Mouse (Mus musculus) Patski (cell line): ENCODE data around the gene Hist1h2bl. TPM values are rescaled to one million over a fixed set of nuclear protein-coding genes. Genes with fewer than 3 reads are reported as not detected.
"Not testable (repeated sequence)": the region's sequence is repeated elsewhere in the genome, so short reads cannot be mapped to it uniquely, and the experiment has no call there.

Experiments used
- ATAC-seq: fragments of 100-300 bp; one replicate; pipeline ENCODE4 v1.8.0; 2021
- CTCF ChIA-PET: fragments of 350-600 bp; sonication (Branson Sonifier 250); formaldehyde crosslinking; loops from one replicate; lab custom pipeline; 2022; ENCODE audit warnings: inconsistent platforms; lab: Charles Lee
- POLR2A ChIA-PET: fragments of 350-600 bp; sonication (Branson Sonifier 250); formaldehyde crosslinking; loops from one replicate; lab custom pipeline; 2022; ENCODE audit warnings: antibody characterized with exemption, inconsistent platforms; lab: Charles Lee
- DNase-seq: peaks from one replicate; pipeline ENCODE4 v3.0.0-alpha.2; 2011; ENCODE audit warnings: low read depth, low spot score
- H3K27me3 ChIP-seq: fragments of 371-371 bp; one replicate; pipeline ENCODE4 v1.5.1; 2021
- CTCF ChIP-seq: fragments of 100-300 bp; IDR thresholded peaks from one replicate; pipeline ENCODE4 v1.5.1; 2021
- in situ Hi-C: fragments of 300-500 bp; cut with MboI; formaldehyde crosslinking; loops from 3 replicates; pipeline ENCODE4 v1.11.1; 2018; ENCODE audit warnings: low pct_unique_long_range_greater_than_20kb, mixed read lengths
- polyA plus RNA-seq: library from polyadenylated mRNA; unstranded; gene quantifications from one replicate; pipeline ENCODE4 v1.2.3, GENCODE M21; 2021

The Hist1h2bl gene
- polyA plus RNA-seq, 1 experiment from 2014 or later: 1.1 TPM

DNA sequence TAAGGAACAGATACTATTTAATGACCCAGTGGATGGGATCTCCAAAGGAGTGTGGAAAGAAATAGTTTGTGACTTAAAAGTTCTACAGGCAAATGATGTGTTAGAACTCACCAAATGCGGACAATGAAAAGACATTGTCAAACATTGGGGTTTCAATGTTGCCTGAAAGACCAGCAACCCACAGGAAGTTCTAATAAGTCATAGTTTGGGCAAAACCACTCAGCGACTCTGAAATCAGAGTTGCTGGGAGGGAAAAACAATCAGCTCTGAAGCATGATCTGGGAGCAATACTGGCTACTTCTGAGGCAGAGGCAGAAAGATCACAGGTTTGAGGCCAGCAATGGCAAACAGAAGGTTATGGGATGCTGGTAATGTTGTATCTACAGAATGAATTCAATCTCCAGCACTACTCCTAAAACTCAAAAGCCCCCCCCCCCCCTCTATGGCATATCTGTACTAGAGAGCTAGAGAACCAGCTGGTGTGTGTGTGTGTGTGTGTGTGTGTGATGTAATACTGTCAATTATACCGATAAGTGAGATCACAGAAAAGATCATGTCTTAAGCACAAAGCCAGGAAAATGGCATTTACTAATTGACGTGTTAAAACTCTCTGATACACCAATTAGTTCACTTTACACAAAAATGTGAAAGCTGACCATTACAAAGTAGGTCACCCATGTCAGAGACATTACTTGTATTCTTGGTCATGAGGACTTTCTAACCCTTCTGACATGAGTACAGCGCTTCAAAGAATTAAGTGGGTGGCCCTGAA is 33.6 kb upstream of the Hist1h2bl start:
- DNase-seq (no peak), ATAC-seq (no peak)
- in situ Hi-C loops: no loop called here
- ChIA-PET POLR2A (interaction anchor here (0.8 to 2.2 kb wide), 3 partner anchors 10 to 75 kb away, joined by 3 to 6 read pairs (median 5); partner anchors contain the start of gene Hist1h4j), CTCF (interaction anchor here (2.0 kb wide), 1 partner anchor 11 kb away, joined by 5 read pairs; no protein-coding TSS in a partner anchor)
- no peaks in the 10 kb centered on the region for H3K27me3 ChIP-seq
- no peak for TF ChIP-seq CTCF

DNA sequence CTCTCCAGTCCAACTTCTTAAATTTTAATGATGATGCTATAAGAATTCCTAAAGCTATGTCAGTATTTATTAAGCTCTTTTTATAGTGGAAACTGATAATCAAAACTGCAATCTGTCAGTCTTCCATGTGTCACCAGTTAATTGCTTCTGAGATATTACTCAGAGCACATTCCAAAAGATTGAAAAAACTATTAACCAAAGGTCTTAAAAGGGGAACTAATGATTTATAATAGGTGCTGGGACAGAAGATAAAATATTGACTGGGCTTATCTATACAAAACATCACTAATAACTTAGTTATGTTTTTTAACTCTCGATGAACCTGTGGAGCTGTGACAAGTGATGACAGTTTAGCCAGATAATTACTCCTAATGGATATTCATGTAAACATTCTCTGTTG is 29.1 kb upstream of the Hist1h2bl start:
- no peak for TF ChIP-seq CTCF
- POLR2A ChIA-PET: no interaction called here
- no peak for DNase-seq
- H3K27me3 ChIP-seq: no peaks in the 10 kb centered on the region
- in situ Hi-C loops: no loop called here
- ATAC-seq: no peak
- CTCF ChIA-PET: no interaction called here

DNA sequence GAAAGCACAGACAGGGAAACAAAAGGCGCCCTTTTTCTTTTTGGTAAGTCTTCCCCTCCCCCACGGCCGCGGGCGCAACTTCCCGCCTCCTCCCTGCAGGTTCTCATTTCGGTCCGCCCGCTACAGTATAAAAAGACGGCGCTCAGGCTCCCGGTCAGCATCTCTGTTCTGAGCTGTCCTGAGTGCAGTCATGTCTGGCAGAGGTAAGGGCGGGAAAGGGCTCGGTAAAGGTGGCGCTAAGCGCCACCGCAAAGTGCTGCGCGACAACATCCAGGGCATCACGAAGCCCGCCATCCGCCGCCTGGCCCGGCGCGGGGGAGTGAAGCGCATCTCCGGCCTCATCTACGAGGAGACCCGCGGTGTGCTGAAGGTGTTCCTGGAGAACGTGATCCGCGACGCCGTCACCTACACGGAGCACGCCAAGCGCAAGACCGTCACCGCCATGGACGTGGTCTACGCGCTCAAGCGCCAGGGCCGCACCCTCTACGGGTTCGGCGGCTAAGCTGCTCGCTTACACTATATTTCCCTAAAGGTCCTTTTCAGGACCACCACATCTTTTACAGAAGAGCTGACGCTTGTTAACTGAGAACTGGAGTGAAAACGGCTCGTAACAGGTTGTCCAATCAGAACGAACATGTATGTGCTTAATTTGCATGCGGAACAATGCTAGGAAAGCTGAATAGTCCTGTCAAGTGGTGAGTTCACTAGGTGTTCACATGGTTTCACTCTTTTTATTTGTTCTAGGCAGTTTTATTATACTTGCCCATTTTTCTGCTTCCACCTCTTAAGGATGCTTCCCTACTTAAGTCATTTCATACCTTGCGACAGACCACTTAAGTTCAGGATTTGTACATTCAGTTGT is 19.2 kb upstream of the Hist1h2bl start, which contains the start of gene Hist1h4j:
Gene Hist1h4j, plus strand, starts transcription at position 159 of the 862 bp plus-strand sequence.
- ATAC-seq: peak; percentile 67
- POLR2A ChIA-PET: interaction anchor here (0.7 to 1.7 kb wide), 2 partner anchors 14 to 15 kb away, joined by 3 to 5 read pairs; partner anchors contain the start of gene Hist1h4k
- DNase-seq, CTCF ChIA-PET, H3K27me3 ChIP-seq: not testable (repeated sequence)
- in situ Hi-C loops: loop anchor here (10.0 kb wide), 1 partner anchor 300 kb away; the partner anchor contains the start of genes Hist1h2ah and Hist1h2bk

- peak; percentile 63 for DNase-seq
- peak; percentile 70 for ATAC-seq
- TF ChIP-seq CTCF: peak; percentile 92
- in situ Hi-C loops: loop anchor here (10.0 kb wide), 1 partner anchor 301 kb away; the partner anchor contains the start of genes Hist1h2ah and Hist1h2bk
- ChIA-PET POLR2A (interaction anchor here (1.7 kb wide), 1 partner anchor 15 kb away, joined by 5 read pairs; no protein-coding TSS in a partner anchor), CTCF (interaction anchor here (0.7 to 1.3 kb wide), 4 partner anchors 10 to 16 kb away, joined by 3 to 4 read pairs (median 4); partner anchors contain the start of gene Hist1h2bm)
- no peaks in the 10 kb centered on the region for H3K27me3 ChIP-seq
These were observed 18.3 kb upstream of the Hist1h2bl start for GRCm38 (mm10) chr13:21734010-21734905.

DNA sequence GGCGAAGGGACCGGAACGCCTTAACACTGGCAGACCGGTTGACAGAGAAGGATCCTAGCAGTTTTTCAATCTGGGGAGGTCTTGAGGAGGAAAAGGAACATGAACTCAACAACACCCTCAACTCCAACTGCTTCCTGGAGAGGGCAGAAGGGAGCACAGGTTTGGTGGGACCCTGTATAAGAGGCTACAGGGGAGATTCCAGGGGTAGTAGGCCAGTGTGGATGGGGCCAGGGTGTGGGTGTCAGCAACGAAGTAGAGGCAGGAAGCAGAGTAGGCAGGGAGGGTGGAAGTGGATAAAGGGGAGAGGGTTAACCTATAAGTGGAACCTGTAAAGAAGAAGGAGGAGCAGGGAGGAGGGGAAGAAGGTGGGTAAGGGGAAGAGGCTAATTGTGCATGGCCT is 17.5 kb upstream of the Hist1h2bl start:
- in situ Hi-C loops: loop anchor here (10.0 kb wide), 1 partner anchor 301 kb away; the partner anchor contains the start of genes Hist1h2ah and Hist1h2bk
- CTCF ChIA-PET: interaction anchor here (0.7 to 1.3 kb wide), 4 partner anchors 9 to 15 kb away, joined by 3 to 4 read pairs (median 4); partner anchors contain the start of gene Hist1h2bm
- DNase-seq (no peak), ATAC-seq (no peak)
- peak; percentile 10 for TF ChIP-seq CTCF
- POLR2A ChIA-PET: interaction anchor here (1.1 kb wide), 1 partner anchor 15 kb away, joined by 3 read pairs; no protein-coding TSS in a partner anchor
- no peaks in the 10 kb centered on the region for H3K27me3 ChIP-seq

DNA sequence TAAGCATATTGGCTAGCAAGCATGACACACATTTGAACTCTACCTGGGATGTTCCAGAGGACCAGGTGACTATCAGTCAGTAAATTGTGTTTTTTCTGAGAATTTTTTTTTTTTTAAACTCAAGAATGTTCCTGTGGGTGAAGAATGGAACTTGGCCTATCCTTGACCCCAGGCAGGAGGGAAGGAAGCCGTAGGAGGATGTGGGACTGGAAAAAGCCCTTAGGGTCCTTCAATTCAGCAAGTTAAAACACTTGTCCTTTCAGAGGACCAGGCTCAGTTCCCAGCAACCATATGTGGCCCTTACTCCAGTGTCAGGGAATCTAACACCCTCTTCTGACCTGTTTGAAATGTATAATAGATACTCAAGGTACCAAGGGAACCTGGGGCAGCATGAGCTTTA is 13.6 kb upstream of the Hist1h2bl start:
- ATAC-seq (no peak), DNase-seq (no peak)
- POLR2A ChIA-PET: no interaction called here
- CTCF ChIA-PET: no interaction called here
- TF ChIP-seq CTCF: no peak
- H3K27me3 ChIP-seq: no peaks in the 10 kb centered on the region
- in situ Hi-C loops: loop anchor here (10.0 kb wide), 1 partner anchor 545 kb away; no protein-coding TSS in a partner anchor

DNA sequence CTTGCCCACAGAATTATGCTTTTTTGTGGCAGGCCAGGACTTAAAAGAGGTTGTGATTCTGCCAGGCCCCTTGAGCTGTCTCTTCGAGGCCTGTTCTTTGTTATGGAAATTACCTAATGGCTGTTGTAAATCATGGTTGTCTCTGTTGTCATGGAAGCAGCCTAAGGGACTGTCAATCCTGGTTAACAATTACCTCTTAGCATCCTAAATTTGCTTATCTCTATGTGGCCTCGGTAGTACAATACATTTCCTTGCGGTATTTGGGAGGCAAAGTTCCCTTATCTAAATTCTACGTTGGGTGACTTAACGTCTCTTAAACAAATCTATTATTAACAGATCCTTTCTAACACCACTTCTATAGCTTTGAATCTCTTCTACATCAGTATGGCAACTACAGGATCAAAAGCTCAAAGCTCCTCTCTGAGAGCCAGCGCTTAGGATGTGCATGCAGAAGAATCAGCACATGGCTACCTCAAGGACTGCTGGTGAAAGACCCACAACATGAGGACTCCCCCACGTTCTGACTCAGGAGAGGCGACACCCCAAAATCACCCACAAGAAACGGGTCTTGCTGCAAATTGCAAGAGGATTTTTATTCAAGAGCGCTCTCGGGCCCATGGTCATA is 12.1 kb upstream of the Hist1h2bl start:
- H3K27me3 ChIP-seq: no peaks in the 10 kb centered on the region
- no peak for TF ChIP-seq CTCF
- ChIA-PET CTCF (no interaction called here), POLR2A (interaction anchor here (0.6 kb wide), 1 partner anchor 16 kb away, joined by 4 read pairs; no protein-coding TSS in a partner anchor)
- ATAC-seq (no peak), DNase-seq (no peak)
- in situ Hi-C loops: loop anchor here (10.0 kb wide), 1 partner anchor 543 kb away; no protein-coding TSS in a partner anchor

DNA sequence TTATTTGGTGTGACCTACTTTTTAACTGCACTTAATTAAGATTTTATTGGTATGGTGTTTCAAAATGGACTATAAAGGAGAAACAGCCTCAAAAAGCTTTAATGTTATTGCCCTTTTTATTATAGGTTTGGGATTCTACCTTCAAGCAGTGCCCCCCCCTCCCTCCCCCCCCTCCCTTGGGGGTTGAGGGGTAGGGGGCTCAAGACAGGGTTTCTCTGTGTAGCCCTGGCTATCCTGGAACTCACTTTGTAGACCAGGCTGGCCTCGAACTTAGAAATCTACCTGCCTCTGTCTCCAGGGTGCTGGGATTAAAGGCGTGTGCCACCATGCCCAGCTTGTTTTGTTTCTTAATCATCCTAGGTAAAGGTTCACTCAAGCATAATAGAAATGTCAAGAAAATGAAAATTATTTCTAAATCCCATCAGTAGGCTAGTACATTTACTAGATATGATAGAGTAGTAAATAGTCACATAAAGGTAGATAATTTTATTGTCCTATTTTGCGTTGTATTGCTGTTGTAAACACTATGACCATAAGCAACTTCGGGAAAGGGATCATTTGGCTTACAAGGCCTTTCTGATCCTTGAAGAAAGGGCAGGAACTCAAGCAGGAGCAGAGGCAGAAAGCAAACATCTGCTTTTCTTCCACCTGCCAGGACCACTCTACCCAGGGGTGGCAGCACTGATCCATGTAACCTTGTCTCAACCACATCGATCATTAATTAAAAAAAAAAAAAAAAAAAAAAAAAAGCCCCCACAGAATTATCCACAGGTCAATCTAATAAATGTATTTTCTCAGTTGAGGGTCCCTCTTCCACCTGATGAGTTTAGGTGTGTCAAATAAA is 7.3 kb upstream of the Hist1h2bl start:
- peak; percentile 23 for TF ChIP-seq CTCF
- CTCF ChIA-PET: interaction anchor here (0.9 to 1.2 kb wide), 2 partner anchors 11 kb away, joined by 3 read pairs; no protein-coding TSS in a partner anchor
- in situ Hi-C loops: loop anchor here (10.0 kb wide), 1 partner anchor 538 kb away; no protein-coding TSS in a partner anchor
- DNase-seq: no peak
- no peak for ATAC-seq
- H3K27me3 ChIP-seq: no peaks in the 10 kb centered on the region
- POLR2A ChIA-PET: no interaction called here
